Mouse (Mus musculus): ENCODE measurements around the gene T2. TPM values are rescaled to one million over a fixed set of nuclear protein-coding genes. Genes with fewer than 3 reads are reported as not detected.
A peak's percentile ranks its signal among the peaks of the same experiment; 100 is the strongest.

The T2 gene
- polyA plus RNA-seq, 1 experiment from 2014 or later: 0.88 TPM

GRCm38 (mm10) chr17:8421517-8421916 lies 65.7 kb downstream of the T2 start:
- Histone ChIP-seq H3K27ac (ENCODE audit: low read length) (no peak overlapping the region), H3K4me2 (ENCODE audit: low read length) (no peak overlapping the region), H3K27me3 (ENCODE audit: control insufficient read depth, insufficient read depth, low read depth, low read length) (no peaks in the 10 kb centered on the region), H3K36me3 (ENCODE audit: control insufficient read depth, insufficient read depth, low read length) (no peaks in the 10 kb centered on the region), H3K4me1 (ENCODE audit: control insufficient read depth, insufficient read depth, low read length) (no peaks in the 10 kb centered on the region), H3K4me3 (ENCODE audit: low read depth, low read length) (no peak overlapping the region), H3K9ac (ENCODE audit: low read depth, low read length) (no peak overlapping the region), H3K9me3 (replicated peaks; ENCODE audit: control insufficient read depth, low read length, poor library complexity, severe bottlenecking) (no peaks in the 10 kb centered on the region)
- WGBS: 45% methylated on average over 5 of the region's 5 CpGs
- no peak for ATAC-seq

GRCm38 (mm10) chr17:8423283-8423682 lies 67.5 kb downstream of the T2 start:
- WGBS: 38% methylated on average over 2 of the region's 2 CpGs
- Histone ChIP-seq H3K9ac (ENCODE audit: low read depth, low read length) (no peak overlapping the region), H3K9me3 (replicated peaks; ENCODE audit: control insufficient read depth, low read length, poor library complexity, severe bottlenecking) (no peaks in the 10 kb centered on the region), H3K4me2 (ENCODE audit: low read length) (no peak overlapping the region), H3K4me3 (ENCODE audit: low read depth, low read length) (no peak overlapping the region), H3K36me3 (ENCODE audit: control insufficient read depth, insufficient read depth, low read length) (no peaks in the 10 kb centered on the region), H3K27ac (ENCODE audit: low read length) (no peak overlapping the region), H3K4me1 (ENCODE audit: control insufficient read depth, insufficient read depth, low read length) (no peaks in the 10 kb centered on the region), H3K27me3 (ENCODE audit: control insufficient read depth, insufficient read depth, low read depth, low read length) (no peaks in the 10 kb centered on the region; the same call in none of the 2 replicates)
- ATAC-seq: no peak

- no peaks in the 10 kb centered on the region for H3K9me3 ChIP-seq (replicated peaks; ENCODE audit: control insufficient read depth, low read length, poor library complexity, severe bottlenecking)
- WGBS: 2% methylated on average over 16 of the region's 16 CpGs
- H3K9ac ChIP-seq (ENCODE audit: low read depth, low read length): no peak overlapping the region
- no peak for ATAC-seq
- peaks cover 14% of the 10 kb centered on the region for H3K4me1 ChIP-seq (ENCODE audit: control insufficient read depth, insufficient read depth, low read length)
- H3K27me3 ChIP-seq (ENCODE audit: control insufficient read depth, insufficient read depth, low read depth, low read length): peaks cover 54% of the 10 kb centered on the region
- H3K27ac ChIP-seq (ENCODE audit: low read length): no peak overlapping the region
- H3K4me3 ChIP-seq (ENCODE audit: low read depth, low read length): no peak overlapping the region
- H3K4me2 ChIP-seq (ENCODE audit: low read length): 0 out of 2 replicates have a peak overlapping the region, but pooled peaks have one; percentile 16
- H3K36me3 ChIP-seq (ENCODE audit: control insufficient read depth, insufficient read depth, low read length): no peaks in the 10 kb centered on the region
Observed at GRCm38 (mm10) chr17:8429436-8429835, 73.6 kb downstream of the T2 start.

- no peaks in the 10 kb centered on the region for H3K36me3 ChIP-seq (ENCODE audit: control insufficient read depth, insufficient read depth, low read length)
- H3K9ac ChIP-seq (ENCODE audit: low read depth, low read length): no peak overlapping the region
- H3K9me3 ChIP-seq (replicated peaks; ENCODE audit: control insufficient read depth, low read length, poor library complexity, severe bottlenecking): no peaks in the 10 kb centered on the region
- peaks cover 59% of the 10 kb centered on the region for H3K27me3 ChIP-seq (ENCODE audit: control insufficient read depth, insufficient read depth, low read depth, low read length)
- peaks cover 14% of the 10 kb centered on the region for H3K4me1 ChIP-seq (ENCODE audit: control insufficient read depth, insufficient read depth, low read length)
- H3K4me3 ChIP-seq (ENCODE audit: low read depth, low read length): no peak overlapping the region
- H3K4me2 ChIP-seq (ENCODE audit: low read length): no peak overlapping the region
- no peak overlapping the region for H3K27ac ChIP-seq (ENCODE audit: low read length)
- no peak for ATAC-seq
- WGBS: 3% methylated on average over 5 of the region's 5 CpGs
Observed at GRCm38 (mm10) chr17:8429896-8430295, 74.1 kb downstream of the T2 start.

GRCm38 (mm10) chr17:8432179-8432800 lies 76.5 kb downstream of the T2 start:
- Histone ChIP-seq H3K4me1 (ENCODE audit: control insufficient read depth, insufficient read depth, low read length) (peaks cover 14% of the 10 kb centered on the region), H3K36me3 (ENCODE audit: control insufficient read depth, insufficient read depth, low read length) (no peaks in the 10 kb centered on the region), H3K4me3 (ENCODE audit: low read depth, low read length) (no peak overlapping the region), H3K4me2 (ENCODE audit: low read length) (no peak overlapping the region), H3K9ac (ENCODE audit: low read depth, low read length) (no peak overlapping the region), H3K9me3 (replicated peaks; ENCODE audit: control insufficient read depth, low read length, poor library complexity, severe bottlenecking) (no peaks in the 10 kb centered on the region), H3K27ac (ENCODE audit: low read length) (no peak overlapping the region), H3K27me3 (ENCODE audit: control insufficient read depth, insufficient read depth, low read depth, low read length) (peaks cover 81% of the 10 kb centered on the region)
- no peak for ATAC-seq
- WGBS: 3% methylated on average over 17 of the region's 17 CpGs

- Histone ChIP-seq H3K9me3 (replicated peaks; ENCODE audit: control insufficient read depth, low read length, poor library complexity, severe bottlenecking) (no peaks in the 10 kb centered on the region), H3K27ac (ENCODE audit: low read length) (no peak overlapping the region), H3K36me3 (ENCODE audit: control insufficient read depth, insufficient read depth, low read length) (no peaks in the 10 kb centered on the region), H3K4me2 (ENCODE audit: low read length) (peak overlapping the region; percentile 48), H3K4me1 (ENCODE audit: control insufficient read depth, insufficient read depth, low read length) (peaks cover 14% of the 10 kb centered on the region), H3K9ac (ENCODE audit: low read depth, low read length) (no peak overlapping the region), H3K27me3 (ENCODE audit: control insufficient read depth, insufficient read depth, low read depth, low read length) (peaks cover 91% of the 10 kb centered on the region), H3K4me3 (ENCODE audit: low read depth, low read length) (peak overlapping the region; percentile 24)
- ATAC-seq: no peak
- under 1% methylated on average over 52 of the region's 52 CpGs for WGBS
Observed at GRCm38 (mm10) chr17:8433121-8433977, 77.6 kb downstream of the T2 start.

GRCm38 (mm10) chr17:8433978-8434960 lies 78.5 kb downstream of the T2 start, which contains the start of gene T:
Gene T, plus strand, starts transcription at chr17:8434423.
- no peak within 1 kb of the TSS for H3K9ac ChIP-seq (ENCODE audit: low read depth, low read length)
- H3K9me3 ChIP-seq (replicated peaks; ENCODE audit: control insufficient read depth, low read length, poor library complexity, severe bottlenecking): no peaks in the 10 kb centered on the region
- peak within 1 kb of the TSS; percentile 48 for H3K4me2 ChIP-seq (ENCODE audit: low read length)
- no peak for ATAC-seq
- H3K4me1 ChIP-seq (ENCODE audit: control insufficient read depth, insufficient read depth, low read length): peaks cover 14% of the 10 kb centered on the region
- H3K27ac ChIP-seq (ENCODE audit: low read length): no peak within 1 kb of the TSS
- H3K36me3 ChIP-seq (ENCODE audit: control insufficient read depth, insufficient read depth, low read length): no peaks in the 10 kb centered on the region
- H3K4me3 ChIP-seq (ENCODE audit: low read depth, low read length): peak within 1 kb of the TSS; percentile 24
- WGBS: under 1% methylated on average over 65 of the region's 65 CpGs
- H3K27me3 ChIP-seq (ENCODE audit: control insufficient read depth, insufficient read depth, low read depth, low read length): peaks cover 86% of the 10 kb centered on the region

- peaks cover 68% of the 10 kb centered on the region for H3K27me3 ChIP-seq (ENCODE audit: control insufficient read depth, insufficient read depth, low read depth, low read length)
- H3K27ac ChIP-seq (ENCODE audit: low read length): no peak overlapping the region
- no peak overlapping the region for H3K4me3 ChIP-seq (ENCODE audit: low read depth, low read length)
- no peak for ATAC-seq
- no peaks in the 10 kb centered on the region for H3K9me3 ChIP-seq (replicated peaks; ENCODE audit: control insufficient read depth, low read length, poor library complexity, severe bottlenecking)
- no peak overlapping the region for H3K4me2 ChIP-seq (ENCODE audit: low read length)
- peaks cover 8% of the 10 kb centered on the region for H3K4me1 ChIP-seq (ENCODE audit: control insufficient read depth, insufficient read depth, low read length)
- WGBS: 17% methylated on average over 7 of the region's 7 CpGs
- no peak overlapping the region for H3K9ac ChIP-seq (ENCODE audit: low read depth, low read length)
- H3K36me3 ChIP-seq (ENCODE audit: control insufficient read depth, insufficient read depth, low read length): no peaks in the 10 kb centered on the region
Observed at GRCm38 (mm10) chr17:8436184-8436583, 80.4 kb downstream of the T2 start.

Data from midbrain, embryonic 16.5 days (tissue).